Mouse (Mus musculus): ENCODE results near the gene Ms4a4a.
"Not testable (repeated sequence)": the region's sequence is repeated elsewhere in the genome, so short reads cannot be mapped to it uniquely, and the experiment has no call there.

Gene Ms4a4a

GRCm38 (mm10) chr19:11431209-11431608 lies 55.9 kb downstream of the Ms4a4a start:
- DNase-seq (ENCODE audit: low spot score in 2 of 2), result not testable (repeated sequence)

GRCm38 (mm10) chr19:11435058-11435834 lies 59.9 kb downstream of the Ms4a4a start:
- no peak for DNase-seq (ENCODE audit: low spot score in 2 of 2)
